Comparison of ENCODE assay signal across 15 mouse cellular contexts in the genomic region with DNA sequence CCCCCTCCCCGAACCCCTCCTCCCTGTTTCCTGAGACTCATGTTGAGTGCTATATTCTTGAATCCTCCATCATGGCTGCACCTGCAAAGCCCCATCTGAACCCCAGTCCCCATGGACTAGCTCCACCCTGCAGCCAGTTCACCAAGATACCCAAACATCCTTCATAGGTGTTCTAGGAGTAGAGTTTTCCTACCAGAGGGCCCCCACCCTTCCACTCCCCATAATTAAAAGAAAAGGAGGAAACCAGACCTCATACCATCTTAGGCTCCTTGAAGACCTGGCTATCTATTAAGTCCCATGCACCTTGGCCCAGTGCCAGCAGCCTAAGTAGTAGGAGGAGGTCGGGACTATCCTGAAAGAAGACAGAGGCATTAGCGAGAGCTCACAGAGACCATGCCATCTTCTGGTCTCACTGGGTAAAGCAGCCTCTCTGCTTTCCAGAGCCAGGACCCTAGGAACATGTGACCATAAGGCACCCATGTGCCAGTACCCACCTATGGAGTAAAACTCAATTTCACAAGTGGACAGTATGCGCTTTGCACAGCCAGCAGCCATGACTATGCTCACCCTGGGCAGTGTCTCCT. TPM values are rescaled to one million over a fixed set of nuclear protein-coding genes. Genes with fewer than 3 reads are reported as not detected.
DNase-seq lines count a peak whose midpoint lies in the region; ATAC-seq and TF ChIP-seq lines count a peak whose summit lies in the region.
"Had no signal": no experiment of that assay in that cellular context is flagged by ENCODE, and none has a peak within 500 bp of the region (broad histone marks: within the 10 kb centered on the region; RNA-seq: fewer than 3 reads in every experiment).

No protein-coding gene starts in this region.

- no peak overlapping the region for H3K9ac ChIP-seq in kidney, postnatal 0 days (ENCODE audit: low read depth, low read length)
- no peak overlapping the region for H3K9ac ChIP-seq in kidney, embryonic 15.5 days
- no peak overlapping the region for H3K9ac ChIP-seq in midbrain, postnatal 0 days (replicated peaks; ENCODE audit: low read length, poor library complexity, severe bottlenecking)

- TF ChIP-seq CTCF in kidney, postnatal 0 days (IDR thresholded peaks at IDR 0.05; ENCODE audit: low read depth): peak; percentile 44
- peak; percentile 52 for TF ChIP-seq CTCF in midbrain, postnatal 0 days (IDR thresholded peaks at IDR 0.05)

- H3K4me2 ChIP-seq in kidney, postnatal 0 days (ENCODE audit: low read length): no peak overlapping the region
- no peak overlapping the region for H3K4me2 ChIP-seq in kidney, embryonic 15.5 days
- no peak overlapping the region for H3K4me2 ChIP-seq in midbrain, postnatal 0 days (ENCODE audit: low read depth, low read length, poor library complexity, severe bottlenecking)

- H3K4me3 ChIP-seq in kidney, postnatal 0 days (replicated peaks; ENCODE audit: low read depth, low read length): no peak overlapping the region
- H3K4me3 ChIP-seq in kidney, embryonic 15.5 days (replicated peaks): no peak overlapping the region
- no peak overlapping the region for H3K4me3 ChIP-seq in midbrain, postnatal 0 days (ENCODE audit: low read depth, low read length)
- H3K4me3 ChIP-seq in midbrain, embryonic 10.5 days: no peak overlapping the region

- WGBS in kidney, postnatal 0 days: 61% methylated on average over 4 of the region's 4 CpGs
- WGBS in kidney, embryonic 15.5 days: 67% methylated on average over 4 of the region's 4 CpGs
- 59% methylated on average over 4 of the region's 4 CpGs for WGBS in midbrain, postnatal 0 days
- WGBS in midbrain, embryonic 10.5 days: 72% methylated on average over 4 of the region's 4 CpGs

- no peaks in the 10 kb centered on the region for H3K4me1 ChIP-seq in kidney, postnatal 0 days (replicated peaks; ENCODE audit: insufficient read depth, low read length)
- H3K4me1 ChIP-seq in kidney, embryonic 15.5 days: 0 out of 2 replicates have a peak, but pooled peaks cover under 1% of the 10 kb centered on the region
- H3K4me1 ChIP-seq in midbrain, postnatal 0 days (ENCODE audit: insufficient read depth, low read length): no peaks in the 10 kb centered on the region; the same call in 1 of the 2 replicates
- H3K4me1 ChIP-seq in midbrain, embryonic 10.5 days: 0 out of 2 replicates have a peak, but pooled peaks cover 1% of the 10 kb centered on the region

- H3K36me3 ChIP-seq in kidney, postnatal 0 days (ENCODE audit: insufficient read depth, low read length): peaks cover 69% of the 10 kb centered on the region
- peaks cover 100% of the 10 kb centered on the region for H3K36me3 ChIP-seq in kidney, embryonic 15.5 days
- H3K36me3 ChIP-seq in midbrain, postnatal 0 days (ENCODE audit: insufficient read depth, low read length): peaks cover 64% of the 10 kb centered on the region
- H3K36me3 ChIP-seq in midbrain, embryonic 10.5 days: peaks cover 99% of the 10 kb centered on the region
- H3K36me3 ChIP-seq in splenic B cell, adult 2 months (ENCODE audit: control insufficient read depth, insufficient read depth, low read length, poor library complexity, severe bottlenecking): peaks cover 20% of the 10 kb centered on the region

- ATAC-seq in kidney, postnatal 0 days (replicated peaks; ENCODE audit: low FRiP score, low read depth): 0 out of 2 replicates have a peak, but pooled peaks have one; percentile 38
- ATAC-seq in kidney, embryonic 15.5 days (replicated peaks; ENCODE audit: low FRiP score): no peak; the same call in 1 of the 2 replicates
- ATAC-seq in midbrain, postnatal 0 days (ENCODE audit: low FRiP score): no peak
- ATAC-seq in erythroid progenitor cell, adult 5-6 weeks (replicated peaks; ENCODE audit: low FRiP score, poor library complexity, severe bottlenecking): peak; percentile 53

- no peaks in the 10 kb centered on the region for H3K27me3 ChIP-seq in kidney, postnatal 0 days (ENCODE audit: insufficient read depth, low read length)
- no peaks in the 10 kb centered on the region for H3K27me3 ChIP-seq in kidney, embryonic 15.5 days
- no peaks in the 10 kb centered on the region for H3K27me3 ChIP-seq in midbrain, postnatal 0 days (ENCODE audit: insufficient read depth, low read length)
- no peaks in the 10 kb centered on the region for H3K27me3 ChIP-seq in midbrain, embryonic 10.5 days (ENCODE audit: low read depth, poor library complexity, severe bottlenecking)
- no peaks in the 10 kb centered on the region for H3K27me3 ChIP-seq in splenic B cell, adult 2 months (ENCODE audit: control insufficient read depth, insufficient read depth, low read length, poor library complexity, severe bottlenecking)

- H3K27ac ChIP-seq in kidney, postnatal 0 days: no peak overlapping the region
- H3K27ac ChIP-seq in kidney, embryonic 15.5 days: no peak overlapping the region
- H3K27ac ChIP-seq in midbrain, postnatal 0 days (ENCODE audit: low read depth, low read length): no peak overlapping the region
- no peak overlapping the region for H3K27ac ChIP-seq in midbrain, embryonic 10.5 days (replicated peaks)

- DNase-seq in kidney, postnatal 0 days (ENCODE audit: low spot score): no peak
- no peak for DNase-seq in midbrain, postnatal 0 days (ENCODE audit: low spot score)
- no peak for DNase-seq in midbrain, embryonic 10.5 days (ENCODE audit: low spot score)
- DNase-seq in splenic B cell, adult 2 months (ENCODE audit: low read depth, low spot score): peak; percentile 26
- DNase-seq in urinary bladder, postnatal 25 days (ENCODE audit: low spot score): no peak
- no peak for DNase-seq in embryo, embryonic 10.5 days (ENCODE audit: low spot score)
- DNase-seq: thymus, postnatal 36 days had no signal

- H3K9me3 ChIP-seq in kidney, postnatal 0 days (replicated peaks; ENCODE audit: low read length): no peaks in the 10 kb centered on the region
- no peaks in the 10 kb centered on the region for H3K9me3 ChIP-seq in kidney, embryonic 15.5 days (replicated peaks)
- no peaks in the 10 kb centered on the region for H3K9me3 ChIP-seq in midbrain, postnatal 0 days (ENCODE audit: low read length)
- H3K9me3 ChIP-seq in midbrain, embryonic 10.5 days (replicated peaks): no peaks in the 10 kb centered on the region
- H3K9me3 ChIP-seq: G1E had no signal

RNA-seq across cellular contexts. Expression of gene Tor4a, which starts 7.0 kb away (rescaled TPM):
- polyA plus RNA-seq in kidney, postnatal 0 days (2015; fragmentation: Nextera tagmentation; extraction: Ambion mirVana): 10.8 and 12.0 TPM in 2 replicates
- polyA plus RNA-seq in kidney, embryonic 15.5 days (2015; fragmentation: Nextera tagmentation; extraction: Ambion mirVana): 11.7 and 14.1 TPM in 2 replicates
- total RNA-seq in midbrain, postnatal 0 days (2014; rRNA removed): 1.7 and 3.5 TPM in 2 replicates
- polyA plus RNA-seq in midbrain, postnatal 0 days (2015; fragmentation: Nextera tagmentation; extraction: Ambion mirVana): 0.98 and 1.3 TPM in 2 replicates
- 1.3 and 1.9 TPM in 2 replicates for polyA plus RNA-seq in midbrain, embryonic 10.5 days (2016; fragmentation: Nextera tagmentation; extraction: Ambion mirVana)
- 2.9 and 5.4 TPM in 2 replicates for total RNA-seq in erythroid progenitor cell, adult 5-6 weeks (2015; ENCODE audit: low replicate concordance)
- 0.30 and 2.2 TPM in 2 replicates for total RNA-seq in erythroid progenitor cell, adult 5-6 weeks (2017; ENCODE audit: low replicate concordance)

RNA-seq across cellular contexts. Expression of gene Nelfb, which starts 7.6 kb away (rescaled TPM):
- 74.0 and 82.3 TPM in 2 replicates for polyA plus RNA-seq in kidney, postnatal 0 days (2015; fragmentation: Nextera tagmentation; extraction: Ambion mirVana)
- 114 and 124 TPM in 2 replicates for polyA plus RNA-seq in kidney, embryonic 15.5 days (2015; fragmentation: Nextera tagmentation; extraction: Ambion mirVana)
- total RNA-seq in midbrain, postnatal 0 days (2014; rRNA removed): 87.0 and 101 TPM in 2 replicates
- 90.4 TPM in 2 replicates for polyA plus RNA-seq in midbrain, postnatal 0 days (2015; fragmentation: Nextera tagmentation; extraction: Ambion mirVana)
- 131 and 140 TPM in 2 replicates for polyA plus RNA-seq in midbrain, embryonic 10.5 days (2016; fragmentation: Nextera tagmentation; extraction: Ambion mirVana)
- total RNA-seq in erythroid progenitor cell, adult 5-6 weeks (2015; ENCODE audit: low replicate concordance): 13.0 and 34.4 TPM in 2 replicates
- 15.2 and 29.9 TPM in 2 replicates for total RNA-seq in erythroid progenitor cell, adult 5-6 weeks (2017; ENCODE audit: low replicate concordance)

RNA-seq across cellular contexts. Expression of gene Stpg3, which starts 10.7 kb away (rescaled TPM):
- polyA plus RNA-seq in kidney, postnatal 0 days (2015; fragmentation: Nextera tagmentation; extraction: Ambion mirVana): 0.29 and 0.43 TPM in 2 replicates
- polyA plus RNA-seq in kidney, embryonic 15.5 days (2015; fragmentation: Nextera tagmentation; extraction: Ambion mirVana): 0.23 and 0.55 TPM in 2 replicates
- total RNA-seq in midbrain, postnatal 0 days (2014; rRNA removed): 0.38 TPM in 1 of 2 replicates, not detected in the other
- polyA plus RNA-seq in midbrain, postnatal 0 days (2015; fragmentation: Nextera tagmentation; extraction: Ambion mirVana): not detected in 2 replicates
- polyA plus RNA-seq in midbrain, embryonic 10.5 days (2016; fragmentation: Nextera tagmentation; extraction: Ambion mirVana): not detected in 2 replicates
- not detected in 2 replicates for total RNA-seq in erythroid progenitor cell, adult 5-6 weeks (2015; ENCODE audit: low replicate concordance)
- not detected in 2 replicates for total RNA-seq in erythroid progenitor cell, adult 5-6 weeks (2017; ENCODE audit: low replicate concordance)
- total RNA-seq: G1E; monocyte, adult 5-6 weeks had no signal
- polyA plus RNA-seq: cortical plate, adult 2 months; forebrain, embryonic 11.5 days; G1E; heart, embryonic 14.5 days had no signal

RNA-seq across cellular contexts. Expression of gene Fam166a, which starts 14.8 kb away (rescaled TPM):
- polyA plus RNA-seq in kidney, postnatal 0 days (2015; fragmentation: Nextera tagmentation; extraction: Ambion mirVana): 0.28 and 0.62 TPM in 2 replicates
- 1.4 and 1.9 TPM in 2 replicates for polyA plus RNA-seq in kidney, embryonic 15.5 days (2015; fragmentation: Nextera tagmentation; extraction: Ambion mirVana)
- not detected in 2 replicates for total RNA-seq in midbrain, postnatal 0 days (2014; rRNA removed)
- 1.5 TPM in 1 of 2 replicates, not detected in the other for polyA plus RNA-seq in midbrain, postnatal 0 days (2015; fragmentation: Nextera tagmentation; extraction: Ambion mirVana)
- 0.62 TPM in 1 of 2 replicates, not detected in the other for polyA plus RNA-seq in midbrain, embryonic 10.5 days (2016; fragmentation: Nextera tagmentation; extraction: Ambion mirVana)
- not detected in 2 replicates for total RNA-seq in erythroid progenitor cell, adult 5-6 weeks (2015; ENCODE audit: low replicate concordance)
- total RNA-seq in erythroid progenitor cell, adult 5-6 weeks (2017; ENCODE audit: low replicate concordance): not detected in 2 replicates
- total RNA-seq: G1E; monocyte, adult 5-6 weeks had no signal
- polyA plus RNA-seq: G1E; limb, embryonic 11.5 days had no signal

RNA-seq across cellular contexts. Expression of gene Tubb4b, which starts 20.8 kb away (rescaled TPM):
- polyA plus RNA-seq in kidney, postnatal 0 days (2015; fragmentation: Nextera tagmentation; extraction: Ambion mirVana): 339 and 384 TPM in 2 replicates
- polyA plus RNA-seq in kidney, embryonic 15.5 days (2015; fragmentation: Nextera tagmentation; extraction: Ambion mirVana): 555 and 581 TPM in 2 replicates
- total RNA-seq in midbrain, postnatal 0 days (2014; rRNA removed): 547 and 625 TPM in 2 replicates
- 461 and 501 TPM in 2 replicates for polyA plus RNA-seq in midbrain, postnatal 0 days (2015; fragmentation: Nextera tagmentation; extraction: Ambion mirVana)
- 682 and 743 TPM in 2 replicates for polyA plus RNA-seq in midbrain, embryonic 10.5 days (2016; fragmentation: Nextera tagmentation; extraction: Ambion mirVana)
- total RNA-seq in erythroid progenitor cell, adult 5-6 weeks (2015; ENCODE audit: low replicate concordance): 940 and 950 TPM in 2 replicates
- 826 and 920 TPM in 2 replicates for total RNA-seq in erythroid progenitor cell, adult 5-6 weeks (2017; ENCODE audit: low replicate concordance)

Comparison
In these comparisons a context has a peak if more than half of its experiments do, and no peak if none do; other contexts are left out.
1. ATAC-seq: peak in kidney, postnatal 0 days (single experiment) and erythroid progenitor cell, adult 5-6 weeks (single experiment); none in kidney, embryonic 15.5 days (single experiment) and midbrain, postnatal 0 days (single experiment).